Mouse (Mus musculus) heart, adult 2 months (tissue): Measurements from ENCODE around the gene Gm20481. TPM values are rescaled to one million over a fixed set of nuclear protein-coding genes. Genes with fewer than 3 reads are reported as not detected.
"Not testable (repeated sequence)": the region's sequence is repeated elsewhere in the genome, so short reads cannot be mapped to it uniquely, and the experiment has no call there.

Source experiments
- DNase-seq, 2 experiments: peaks; one replicate each; pipeline ENCODE4 v3.0.0; 2021
- H3K27ac ChIP-seq: fragments of 200-600 bp; 2 replicates; pipeline ENCODE4 v1.8.1; 2022
- H3K27me3 ChIP-seq: fragments of 200-500 bp; 2 replicates; pipeline ENCODE4 v1.6.1; 2012; ENCODE audit warnings: mild to moderate bottlenecking, low read length, inconsistent platforms, mixed read lengths; ENCODE audit not compliant: control insufficient read depth, insufficient read depth
- H3K36me3 ChIP-seq: fragments of 200-500 bp; 2 replicates; pipeline ENCODE4 v1.6.1; 2012; ENCODE audit warnings: low read length, inconsistent platforms; ENCODE audit not compliant: control insufficient read depth, insufficient read depth
- H3K4me1 ChIP-seq: fragments of 200-500 bp; 2 replicates; pipeline ENCODE4 v1.6.1; 2011; ENCODE audit warnings: low read length; ENCODE audit not compliant: control insufficient read depth, insufficient read depth
- H3K4me3 ChIP-seq: fragments of 200-600 bp; 2 replicates; pipeline ENCODE4 v1.8.1; 2022
- H3K79me2 ChIP-seq: fragments of 200-500 bp; replicated peaks from 2 replicates; pipeline ENCODE4 v1.6.1; 2012; ENCODE audit warnings: mild to moderate bottlenecking, inconsistent platforms, low read length, moderate library complexity, mixed read lengths; ENCODE audit not compliant: control insufficient read depth, insufficient read depth
- H3K9ac ChIP-seq: fragments of 200-500 bp; 2 replicates; pipeline ENCODE4 v1.6.1; 2012; ENCODE audit warnings: low read depth, mild to moderate bottlenecking, control low read depth, inconsistent platforms, low read length, mixed read lengths
- CTCF ChIP-seq: fragments of 200-600 bp; IDR thresholded peaks from 2 replicates; pipeline ENCODE4 v1.8.1; 2022; ENCODE audit warnings: antibody characterized with exemption, mild to moderate bottlenecking, moderate library complexity
- EP300 ChIP-seq: fragments of 200-500 bp; IDR thresholded peaks from 2 replicates; pipeline ENCODE4 v1.6.1; 2011; ENCODE audit warnings: low read depth, low read length, control low read depth; ENCODE audit not compliant: insufficient read depth
- POLR2A ChIP-seq: fragments of 200-500 bp; IDR thresholded peaks from 2 replicates; pipeline ENCODE4 v1.6.1; 2011; ENCODE audit warnings: mild to moderate bottlenecking, low read depth, low read length, control low read depth; ENCODE audit not compliant: insufficient read depth
- WGBS: fragments of 180-500 bp; shearing (Covaris S2); methylation state at CpG from one replicate; pipeline ENCODE4 v1.1.7; 2018; 5-methylcytosine and 5-hydroxymethylcytosine counted together
- intact Hi-C: fragments of 180-260 bp; cut with DNase I; formaldehyde crosslinking; loops from one replicate; pipeline ENCODE4 v1.15.1; 2025
- polyA plus RNA-seq: library from polyadenylated mRNA; depleted of rRNA; stranded (reverse); fragments of >200 nt; gene quantifications from 2 replicates; pipeline ENCODE4 v1.2.3, GENCODE M21; 2012
- total RNA-seq, 2 experiments: library from RNA; stranded (reverse); gene quantifications; 2 replicates each; pipeline ENCODE4 v1.2.3; 2021

Gm20481 gene
- total and polyA plus RNA-seq, 3 experiments, result not detected

- TF ChIP-seq POLR2A, result peak; percentile 94
- TF ChIP-seq EP300, result peak; percentile 89
- peak; percentile 92 to 95 for DNase-seq
- H3K36me3 ChIP-seq, H3K4me1 ChIP-seq, H3K27me3 ChIP-seq, intact Hi-C loops, H3K79me2 ChIP-seq: not testable (repeated sequence)
- Histone ChIP-seq H3K4me3 (peak within 1 kb of the TSS; percentile 80), H3K27ac (peak within 1 kb of the TSS; percentile 100), H3K9ac (peak within 1 kb of the TSS; percentile 97)
- under 1% methylated on average over 32 of the region's 32 CpGs for WGBS
Observed at GRCm38 (mm10) chr17:34959130-34959778, 10.5 kb upstream of the Gm20481 start, which contains the start of gene Hspa1b. Gene Hspa1b (minus strand): TSS chr17:34959238.

- Histone ChIP-seq H3K27ac (peak overlapping the region; percentile 100), H3K27me3 (no peaks in the 10 kb centered on the region), H3K36me3 (no peaks in the 10 kb centered on the region; the same call in 1 of the 2 replicates), H3K9ac (peak overlapping the region; percentile 97), H3K4me1 (peaks cover 1% of the 10 kb centered on the region; the same call in 1 of the 2 replicates), H3K79me2 (no peaks in the 10 kb centered on the region), H3K4me3 (peak overlapping the region; percentile 80)
- 14% methylated on average over 12 of the region's 12 CpGs for WGBS
- DNase-seq, result peak; percentile 63
- TF ChIP-seq CTCF (no peak), POLR2A (no peak), EP300 (no peak)
- intact Hi-C loops, result no loop called here
Observed at GRCm38 (mm10) chr17:34959881-34960515, 9.7 kb upstream of the Gm20481 start.

GRCm38 (mm10) chr17:34960702-34961493 is 8.8 kb upstream of the Gm20481 start:
- no peak for TF ChIP-seq CTCF
- no peak for TF ChIP-seq POLR2A
- no peak for TF ChIP-seq EP300
- intact Hi-C loops, result no loop called here
- DNase-seq, result no peak
- H3K27me3 ChIP-seq, result no peaks in the 10 kb centered on the region
- peak overlapping the region; percentile 100 for H3K27ac ChIP-seq
- no peak overlapping the region for H3K4me3 ChIP-seq
- H3K9ac ChIP-seq, result no peak overlapping the region
- no peaks in the 10 kb centered on the region for H3K79me2 ChIP-seq
- no peaks in the 10 kb centered on the region; the same call in 1 of the 2 replicates for H3K36me3 ChIP-seq
- peaks cover 5% of the 10 kb centered on the region for H3K4me1 ChIP-seq

GRCm38 (mm10) chr17:34962125-34962524 is 7.6 kb upstream of the Gm20481 start:
- Histone ChIP-seq H3K4me1 (peaks cover 5% of the 10 kb centered on the region), H3K9ac (no peak overlapping the region), H3K4me3 (no peak overlapping the region), H3K36me3 (no peaks in the 10 kb centered on the region; the same call in 1 of the 2 replicates), H3K27ac (peak overlapping the region; percentile 45), H3K79me2 (no peaks in the 10 kb centered on the region), H3K27me3 (no peaks in the 10 kb centered on the region)
- DNase-seq, result peak in 1 of 2 experiments; percentile 25
- no peak for TF ChIP-seq POLR2A
- TF ChIP-seq CTCF, result no peak
- TF ChIP-seq EP300, result no peak
- 13% methylated on average over 3 of the region's 3 CpGs for WGBS
- intact Hi-C loops, result no loop called here

- intact Hi-C loops, result no loop called here
- no peaks in the 10 kb centered on the region for H3K27me3 ChIP-seq
- no peak overlapping the region; the same call in 1 of the 2 replicates for H3K27ac ChIP-seq
- 75% methylated on average over 1 of the region's 1 CpGs for WGBS
- TF ChIP-seq EP300, result no peak
- TF ChIP-seq CTCF, result no peak
- H3K4me3 ChIP-seq, result no peak overlapping the region
- no peak for DNase-seq
- no peak overlapping the region for H3K9ac ChIP-seq
- no peaks in the 10 kb centered on the region; the same call in 1 of the 2 replicates for H3K36me3 ChIP-seq
- peaks cover 5% of the 10 kb centered on the region for H3K4me1 ChIP-seq
- H3K79me2 ChIP-seq, result no peaks in the 10 kb centered on the region
Observed at GRCm38 (mm10) chr17:34962841-34963240, 6.9 kb upstream of the Gm20481 start.

GRCm38 (mm10) chr17:34964640-34965049 is 5.1 kb upstream of the Gm20481 start:
- DNase-seq, result no peak
- H3K9ac ChIP-seq, result no peak overlapping the region
- H3K27me3 ChIP-seq, result no peaks in the 10 kb centered on the region
- intact Hi-C loops, result no loop called here
- no peak overlapping the region; the same call in 1 of the 2 replicates for H3K27ac ChIP-seq
- WGBS, result 57% methylated on average over 1 of the region's 1 CpGs
- peaks cover 5% of the 10 kb centered on the region for H3K4me1 ChIP-seq
- TF ChIP-seq CTCF, result no peak
- no peak for TF ChIP-seq POLR2A
- no peak for TF ChIP-seq EP300
- H3K79me2 ChIP-seq, result no peaks in the 10 kb centered on the region
- H3K4me3 ChIP-seq, result no peak overlapping the region
- no peaks in the 10 kb centered on the region; the same call in 1 of the 2 replicates for H3K36me3 ChIP-seq
